Mouse (Mus musculus): ENCODE data around the gene Mrpl58. TPM values are rescaled to one million over a fixed set of nuclear protein-coding genes. Genes with fewer than 3 reads are reported as not detected.
"Not testable (repeated sequence)": the region's sequence is repeated elsewhere in the genome, so short reads cannot be mapped to it uniquely, and the experiment has no call there.

Mrpl58 gene
- polyA plus RNA-seq, 1 experiment from 2014 or later = 173 TPM

DNA sequence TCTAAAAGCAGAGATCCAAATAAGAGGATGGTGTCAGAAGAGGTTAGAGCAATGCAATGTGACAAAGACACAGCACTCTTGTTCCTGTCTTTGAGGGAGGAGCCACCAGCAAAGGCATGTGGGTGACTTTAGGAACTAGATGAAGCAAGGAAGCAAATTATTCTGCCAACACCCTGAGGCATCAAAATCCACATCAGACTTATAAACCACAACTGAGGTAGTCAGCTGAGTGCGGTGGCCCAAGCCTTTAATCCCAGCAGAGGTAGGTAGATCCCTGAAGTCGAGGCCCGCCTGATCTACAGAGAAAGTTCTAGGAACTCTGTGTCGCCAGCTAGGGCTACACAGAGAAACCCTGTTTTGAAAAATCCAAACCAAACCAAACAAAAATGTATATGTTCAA is 26.3 kb upstream of the Mrpl58 start:
- Histone ChIP-seq H3K27ac (ENCODE audit: low read length) (no peak overlapping the region), H3K9ac (ENCODE audit: low read depth, low read length) (no peak overlapping the region), H3K4me1 (ENCODE audit: control insufficient read depth, insufficient read depth, low read length) (peaks cover 20% of the 10 kb centered on the region; the same call in 1 of the 2 replicates), H3K27me3 (ENCODE audit: control insufficient read depth, insufficient read depth, low read depth, low read length) (no peaks in the 10 kb centered on the region), H3K36me3 (ENCODE audit: control insufficient read depth, insufficient read depth, low read length) (no peaks in the 10 kb centered on the region), H3K9me3 (replicated peaks; ENCODE audit: control insufficient read depth, low read length, poor library complexity, severe bottlenecking) (no peaks in the 10 kb centered on the region), H3K4me2 (ENCODE audit: low read length) (no peak overlapping the region), H3K4me3 (ENCODE audit: low read depth, low read length) (no peak overlapping the region)
- 92% methylated on average over 4 of the region's 4 CpGs for WGBS
- ATAC-seq = no peak

DNA sequence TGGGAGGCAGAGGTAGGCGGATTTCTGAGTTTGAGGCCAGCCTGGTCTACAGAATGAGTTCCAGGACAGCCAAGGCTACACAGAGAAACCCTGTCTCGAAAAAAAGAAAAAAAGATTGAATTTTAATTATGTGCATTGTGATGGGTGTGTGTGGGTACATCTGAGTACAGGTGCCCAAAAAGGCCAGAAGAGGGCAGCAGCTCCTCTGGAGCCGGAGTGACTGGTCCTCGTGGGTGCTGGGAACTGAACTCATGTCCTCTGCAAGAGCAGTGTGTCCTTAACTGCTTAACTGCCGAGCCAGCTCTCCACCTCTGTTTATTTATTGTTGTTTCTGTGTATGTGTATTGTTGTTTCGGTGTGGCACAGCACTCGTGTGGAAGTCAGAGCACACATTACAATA is 25.7 kb upstream of the Mrpl58 start:
- Histone ChIP-seq H3K4me1 (ENCODE audit: control insufficient read depth, insufficient read depth, low read length) (peaks cover 23% of the 10 kb centered on the region), H3K4me2 (ENCODE audit: low read length) (no peak overlapping the region), H3K27ac (ENCODE audit: low read length) (no peak overlapping the region), H3K36me3 (ENCODE audit: control insufficient read depth, insufficient read depth, low read length) (no peaks in the 10 kb centered on the region), H3K27me3 (ENCODE audit: control insufficient read depth, insufficient read depth, low read depth, low read length) (no peaks in the 10 kb centered on the region), H3K9ac (ENCODE audit: low read depth, low read length) (no peak overlapping the region), H3K4me3 (ENCODE audit: low read depth, low read length) (no peak overlapping the region), H3K9me3 (replicated peaks; ENCODE audit: control insufficient read depth, low read length, poor library complexity, severe bottlenecking) (no peaks in the 10 kb centered on the region)
- WGBS = 88% methylated on average over 7 of the region's 7 CpGs
- no peak for ATAC-seq

DNA sequence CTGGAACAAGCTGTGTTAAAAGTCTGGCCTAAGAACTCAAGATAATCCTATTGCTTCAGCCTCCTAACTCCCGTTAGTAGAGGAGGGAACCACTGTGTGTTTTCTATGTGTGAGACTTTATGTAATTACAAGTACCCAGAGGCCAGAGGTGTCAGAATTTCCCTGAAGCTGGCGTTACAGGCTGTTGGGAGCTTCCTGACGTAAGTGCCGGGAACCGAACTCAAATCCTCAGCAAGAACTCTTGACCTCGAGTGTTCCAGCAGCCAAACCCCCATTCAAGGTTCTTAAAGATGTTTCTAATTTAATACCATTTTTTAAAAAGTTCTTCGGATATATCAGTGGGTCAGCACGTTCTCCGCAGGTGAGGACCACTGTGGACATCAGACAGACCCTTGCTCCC is 22.3 kb upstream of the Mrpl58 start:
- H3K4me3 ChIP-seq (ENCODE audit: low read depth, low read length) = peak overlapping the region; percentile 80
- H3K4me1 ChIP-seq (ENCODE audit: control insufficient read depth, insufficient read depth, low read length) = peaks cover 33% of the 10 kb centered on the region
- H3K9ac ChIP-seq (ENCODE audit: low read depth, low read length) = no peak overlapping the region; the same call in 1 of the 2 replicates
- peak overlapping the region; percentile 31 for H3K27ac ChIP-seq (ENCODE audit: low read length)
- H3K36me3 ChIP-seq (ENCODE audit: control insufficient read depth, insufficient read depth, low read length) = no peaks in the 10 kb centered on the region
- no peaks in the 10 kb centered on the region for H3K9me3 ChIP-seq (replicated peaks; ENCODE audit: control insufficient read depth, low read length, poor library complexity, severe bottlenecking)
- H3K4me2 ChIP-seq (ENCODE audit: low read length) = peak overlapping the region; percentile 91
- no peak for ATAC-seq
- 13% methylated on average over 9 of the region's 9 CpGs for WGBS
- H3K27me3 ChIP-seq (ENCODE audit: control insufficient read depth, insufficient read depth, low read depth, low read length) = no peaks in the 10 kb centered on the region

DNA sequence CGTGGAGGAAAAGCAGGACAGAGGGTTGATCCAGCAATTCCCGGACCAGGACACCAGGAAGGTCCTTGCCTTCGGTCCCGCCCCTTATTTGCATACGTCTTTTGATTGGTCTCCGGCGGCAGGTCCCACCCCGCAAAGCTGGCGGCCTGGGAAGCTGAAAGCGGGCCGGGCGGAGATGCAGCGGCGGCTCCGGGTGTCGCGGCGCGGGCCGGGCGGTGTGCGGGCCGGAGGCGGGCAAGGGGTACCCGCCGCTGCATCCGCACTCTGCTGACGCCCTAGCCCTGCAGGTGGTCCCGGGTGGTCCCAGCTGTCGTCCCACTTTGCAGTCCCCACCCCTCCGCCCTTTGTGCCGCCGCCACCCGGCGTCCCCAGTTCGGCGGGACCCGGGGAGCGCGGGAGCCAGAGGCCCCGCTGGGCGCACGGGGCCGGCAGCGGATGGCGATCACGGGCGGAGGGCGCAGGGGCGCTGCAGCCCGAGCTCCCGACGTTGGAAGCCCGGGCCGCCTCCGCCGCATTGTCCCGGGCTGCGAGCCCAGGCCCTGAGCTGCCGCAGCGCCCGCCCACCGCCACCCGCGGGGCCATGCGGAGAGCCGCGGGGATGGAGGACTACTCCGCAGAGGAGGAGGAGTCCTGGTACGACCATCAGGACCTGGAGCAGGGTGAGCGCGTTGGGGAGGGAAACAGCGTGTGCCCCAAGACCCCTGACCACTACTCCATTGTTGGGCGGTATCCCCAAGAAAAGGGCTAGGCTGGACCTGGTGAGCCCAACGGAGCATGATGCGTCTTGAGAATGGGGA is 21.6 kb upstream of the Mrpl58 start, which contains the start of gene Cdr2l:
Cdr2l (plus strand) TSS at position 174 of the 797 bp plus-strand sequence.
- no peaks in the 10 kb centered on the region for H3K27me3 ChIP-seq (ENCODE audit: control insufficient read depth, insufficient read depth, low read depth, low read length)
- H3K4me3 ChIP-seq (ENCODE audit: low read depth, low read length) = peak within 1 kb of the TSS; percentile 80
- H3K36me3 ChIP-seq (ENCODE audit: control insufficient read depth, insufficient read depth, low read length) = no peaks in the 10 kb centered on the region
- H3K4me2 ChIP-seq (ENCODE audit: low read length) = peak within 1 kb of the TSS; percentile 91
- H3K4me1 ChIP-seq (ENCODE audit: control insufficient read depth, insufficient read depth, low read length) = peaks cover 33% of the 10 kb centered on the region
- under 1% methylated on average over 60 of the region's 76 CpGs for WGBS
- peak; percentile 88 for ATAC-seq
- no peaks in the 10 kb centered on the region for H3K9me3 ChIP-seq (replicated peaks; ENCODE audit: control insufficient read depth, low read length, poor library complexity, severe bottlenecking)
- H3K27ac ChIP-seq (ENCODE audit: low read length) = peak within 1 kb of the TSS; percentile 92
- peak within 1 kb of the TSS; percentile 95 for H3K9ac ChIP-seq (ENCODE audit: low read depth, low read length)

DNA sequence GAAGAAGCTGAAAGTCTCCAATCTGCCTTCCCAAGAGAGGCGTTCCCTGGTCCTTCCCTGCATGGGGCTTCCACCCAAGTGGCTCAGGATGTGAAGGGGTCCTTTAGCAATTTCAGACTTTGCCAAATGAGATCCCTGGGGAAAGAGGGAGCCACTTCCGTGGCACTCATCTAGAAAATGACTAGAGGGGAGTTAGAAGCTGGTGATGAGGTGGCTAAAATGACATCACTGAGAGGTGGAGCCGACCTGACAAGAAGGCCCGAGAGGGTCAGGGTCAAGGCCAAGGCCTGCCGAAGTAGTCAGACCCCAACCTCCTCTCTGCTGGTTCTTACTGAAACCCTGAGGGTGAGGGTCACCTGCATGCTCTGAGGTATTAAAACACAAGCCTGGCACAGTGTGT is 20.7 kb upstream of the Mrpl58 start:
- Histone ChIP-seq H3K4me2 (ENCODE audit: low read length) (peak overlapping the region; percentile 91), H3K9ac (ENCODE audit: low read depth, low read length) (peak overlapping the region; percentile 95), H3K36me3 (ENCODE audit: control insufficient read depth, insufficient read depth, low read length) (no peaks in the 10 kb centered on the region), H3K27ac (ENCODE audit: low read length) (peak overlapping the region; percentile 65), H3K9me3 (replicated peaks; ENCODE audit: control insufficient read depth, low read length, poor library complexity, severe bottlenecking) (no peaks in the 10 kb centered on the region), H3K27me3 (ENCODE audit: control insufficient read depth, insufficient read depth, low read depth, low read length) (no peaks in the 10 kb centered on the region), H3K4me3 (ENCODE audit: low read depth, low read length) (peak overlapping the region; percentile 80), H3K4me1 (ENCODE audit: control insufficient read depth, insufficient read depth, low read length) (peaks cover 33% of the 10 kb centered on the region)
- 7% methylated on average over 5 of the region's 5 CpGs for WGBS
- no peak for ATAC-seq

DNA sequence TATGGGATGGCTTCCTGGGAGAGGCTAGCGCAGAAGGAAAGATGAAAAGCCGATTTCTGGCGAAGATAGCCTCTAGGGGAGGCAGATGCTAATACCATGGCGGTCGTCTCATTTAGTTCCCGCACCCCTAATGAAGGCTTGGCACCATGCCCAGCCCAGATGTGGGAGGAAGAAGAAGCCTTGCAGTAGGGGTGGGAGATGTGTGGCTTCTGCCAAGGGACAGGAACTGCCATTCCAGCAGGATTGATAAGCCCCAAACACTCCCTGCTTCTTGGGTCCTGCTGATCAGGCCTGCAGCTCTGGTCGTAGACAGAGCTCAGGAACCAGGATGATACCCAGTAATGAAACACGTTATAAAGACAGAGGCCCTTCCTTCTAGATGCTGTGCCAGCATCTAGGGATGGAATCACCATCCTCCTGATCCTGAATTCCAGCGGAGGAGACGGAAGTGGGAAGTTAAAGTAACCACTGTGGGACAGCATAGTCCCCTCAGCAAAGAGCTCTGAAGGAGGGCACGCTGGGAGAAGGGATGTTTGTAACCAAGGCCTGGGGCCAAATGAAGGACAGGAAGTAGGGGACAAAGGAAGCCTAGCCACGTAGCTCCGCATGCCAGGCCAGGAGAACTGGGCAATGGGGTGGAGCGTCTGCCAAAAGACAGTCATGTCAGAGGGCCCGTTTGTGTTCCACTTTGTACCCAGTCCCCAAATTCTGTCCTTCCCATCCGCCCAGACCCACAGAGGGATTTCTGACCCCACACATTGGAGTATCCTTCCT is 19.7 kb upstream of the Mrpl58 start:
- WGBS = 33% methylated on average over 16 of the region's 16 CpGs

DNA sequence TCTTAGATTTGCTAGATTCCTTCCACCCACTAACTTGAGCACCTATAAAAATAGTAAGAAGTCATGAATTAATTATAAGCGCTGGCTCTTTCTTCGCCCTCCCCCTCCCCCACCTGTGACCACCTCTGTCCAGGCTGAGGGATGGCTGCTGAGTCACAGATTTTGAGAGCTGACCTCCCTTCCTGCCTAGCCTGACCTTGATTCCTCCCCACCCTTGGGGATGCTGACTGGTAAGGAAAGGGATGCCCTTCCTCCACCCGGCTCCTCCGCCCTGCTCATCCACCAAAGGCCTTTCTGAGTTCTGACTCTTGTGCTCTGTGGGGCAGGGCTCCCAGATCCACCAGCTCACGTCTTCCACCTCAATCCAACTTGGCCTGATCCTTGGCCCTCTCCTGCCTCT is 19.0 kb upstream of the Mrpl58 start:
- Histone ChIP-seq H3K9me3 (replicated peaks; ENCODE audit: control insufficient read depth, low read length, poor library complexity, severe bottlenecking) (no peaks in the 10 kb centered on the region), H3K4me3 (ENCODE audit: low read depth, low read length) (no peak overlapping the region), H3K27me3 (ENCODE audit: control insufficient read depth, insufficient read depth, low read depth, low read length) (no peaks in the 10 kb centered on the region), H3K36me3 (ENCODE audit: control insufficient read depth, insufficient read depth, low read length) (no peaks in the 10 kb centered on the region), H3K4me2 (ENCODE audit: low read length) (peak overlapping the region; percentile 91; the same call in 1 of the 2 replicates), H3K9ac (ENCODE audit: low read depth, low read length) (no peak overlapping the region), H3K4me1 (ENCODE audit: control insufficient read depth, insufficient read depth, low read length) (peaks cover 33% of the 10 kb centered on the region), H3K27ac (ENCODE audit: low read length) (no peak overlapping the region)
- ATAC-seq = no peak
- 77% methylated on average over 5 of the region's 5 CpGs for WGBS

More for the DNA sequence above, 19.7 kb upstream of the Mrpl58 start:
- H3K27me3 ChIP-seq (ENCODE audit: control insufficient read depth, insufficient read depth, low read depth, low read length) = no peaks in the 10 kb centered on the region
- no peaks in the 10 kb centered on the region for H3K36me3 ChIP-seq (ENCODE audit: control insufficient read depth, insufficient read depth, low read length)
- H3K27ac ChIP-seq (ENCODE audit: low read length) = peak overlapping the region; percentile 65
- H3K4me2 ChIP-seq (ENCODE audit: low read length) = peak overlapping the region; percentile 91
- no peaks in the 10 kb centered on the region for H3K9me3 ChIP-seq (replicated peaks; ENCODE audit: control insufficient read depth, low read length, poor library complexity, severe bottlenecking)
- peak overlapping the region; percentile 80 for H3K4me3 ChIP-seq (ENCODE audit: low read depth, low read length)
- peaks cover 33% of the 10 kb centered on the region for H3K4me1 ChIP-seq (ENCODE audit: control insufficient read depth, insufficient read depth, low read length)
- ATAC-seq = no peak
- peak overlapping the region; percentile 95 for H3K9ac ChIP-seq (ENCODE audit: low read depth, low read length)

DNA sequence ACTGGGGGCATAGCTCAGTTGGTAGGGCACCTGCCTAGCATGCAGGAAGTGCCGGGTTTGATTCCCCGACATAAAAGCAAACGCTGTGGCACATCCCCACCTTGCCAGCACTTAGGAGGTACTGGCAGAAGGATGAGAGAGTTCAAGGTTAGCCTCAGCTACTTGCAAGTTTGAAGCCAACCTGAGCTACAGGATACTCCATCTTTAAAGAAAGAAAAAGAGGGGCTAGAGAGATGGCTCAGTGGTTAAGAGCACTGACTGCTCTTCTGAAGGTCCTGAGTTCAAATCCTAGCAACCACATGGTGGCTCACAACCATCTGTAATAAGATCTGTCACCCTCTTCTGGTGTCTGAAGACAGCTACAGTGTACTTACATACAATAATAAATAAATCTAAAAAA is 16.7 kb upstream of the Mrpl58 start:
- not testable (repeated sequence) for H3K9ac ChIP-seq (ENCODE audit: low read depth, low read length); H3K27ac ChIP-seq (ENCODE audit: low read length); H3K9me3 ChIP-seq (replicated peaks; ENCODE audit: control insufficient read depth, low read length, poor library complexity, severe bottlenecking); H3K4me2 ChIP-seq (ENCODE audit: low read length); ATAC-seq; H3K27me3 ChIP-seq (ENCODE audit: control insufficient read depth, insufficient read depth, low read depth, low read length); H3K4me3 ChIP-seq (ENCODE audit: low read depth, low read length)
- Histone ChIP-seq H3K36me3 (ENCODE audit: control insufficient read depth, insufficient read depth, low read length) (peaks cover 14% of the 10 kb centered on the region), H3K4me1 (ENCODE audit: control insufficient read depth, insufficient read depth, low read length) (peaks cover 28% of the 10 kb centered on the region)
- WGBS = 87% methylated on average over 3 of the region's 3 CpGs

DNA sequence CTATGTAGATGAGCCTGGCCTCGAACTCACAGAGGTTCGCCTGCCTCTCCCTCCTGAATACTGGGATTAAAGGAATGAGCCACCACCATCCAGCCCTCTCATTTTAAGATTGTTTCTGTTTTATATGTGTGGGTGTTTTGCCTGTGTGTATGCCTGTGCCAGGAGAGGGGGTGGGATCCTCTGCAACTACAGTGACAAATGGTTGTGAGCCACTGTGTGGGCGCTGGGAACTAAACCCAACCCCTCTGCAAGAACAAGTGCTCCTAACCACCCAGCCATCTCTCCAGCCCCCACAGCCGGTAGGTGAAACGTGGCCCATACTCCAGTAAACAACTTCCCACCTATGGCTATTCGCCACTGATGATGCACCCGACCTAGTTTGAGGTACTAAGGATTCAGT is 12.2 kb upstream of the Mrpl58 start:
- H3K4me1 ChIP-seq (ENCODE audit: control insufficient read depth, insufficient read depth, low read length) = no peaks in the 10 kb centered on the region
- 87% methylated on average over 7 of the region's 7 CpGs for WGBS
- peaks cover 36% of the 10 kb centered on the region for H3K36me3 ChIP-seq (ENCODE audit: control insufficient read depth, insufficient read depth, low read length)
- H3K27ac ChIP-seq (ENCODE audit: low read length) = no peak overlapping the region
- H3K9me3 ChIP-seq (replicated peaks; ENCODE audit: control insufficient read depth, low read length, poor library complexity, severe bottlenecking) = no peaks in the 10 kb centered on the region
- no peak for ATAC-seq
- H3K27me3 ChIP-seq (ENCODE audit: control insufficient read depth, insufficient read depth, low read depth, low read length) = no peaks in the 10 kb centered on the region
- no peak overlapping the region for H3K4me2 ChIP-seq (ENCODE audit: low read length)
- no peak overlapping the region for H3K9ac ChIP-seq (ENCODE audit: low read depth, low read length)
- no peak overlapping the region for H3K4me3 ChIP-seq (ENCODE audit: low read depth, low read length)

Measured in midbrain, embryonic 16.5 days (tissue).